Mouse (Mus musculus) kidney, embryonic 15.5 days (tissue): ENCODE measurements at regions not wholly inside any gene's neighbourhood (a gene's known extent, or its start where the extent isn't known, plus 50 kb on each side); places are given as distances from the start of the nearest gene placed in this dataset.

ENCODE experiments used
- ATAC-seq: fragments of 200-750 bp; cut with Nextera tagmentation; replicated peaks from 2 replicates; pipeline ENCODE4 v1.8.0; 2017; ENCODE audit warnings: moderate TSS enrichment; ENCODE audit not compliant: low FRiP score
- H3K27ac ChIP-seq: fragments of 300-500 bp; sonication (generic); 2 replicates; pipeline ENCODE4 v1.5.1; 2015; ENCODE audit warnings: mild to moderate bottlenecking, inconsistent platforms
- H3K27me3 ChIP-seq: fragments of 300-500 bp; sonication (generic); 2 replicates; pipeline ENCODE4 v1.6.1; 2015; ENCODE audit warnings: inconsistent platforms
- H3K36me3 ChIP-seq: fragments of 300-500 bp; sonication (generic); 2 replicates; pipeline ENCODE4 v1.6.1; 2015; ENCODE audit warnings: inconsistent platforms
- H3K4me1 ChIP-seq: fragments of 300-500 bp; sonication (generic); 2 replicates; pipeline ENCODE4 v1.6.1; 2015; ENCODE audit warnings: inconsistent platforms
- H3K4me2 ChIP-seq: fragments of 300-500 bp; sonication (generic); 2 replicates; pipeline ENCODE4 v1.6.1; 2015; ENCODE audit warnings: moderate library complexity, mild to moderate bottlenecking, inconsistent platforms
- H3K4me3 ChIP-seq: fragments of 300-500 bp; sonication (generic); replicated peaks from 2 replicates; pipeline ENCODE4 v1.5.1; 2015; ENCODE audit warnings: mild to moderate bottlenecking, inconsistent platforms
- H3K9ac ChIP-seq: fragments of 300-500 bp; sonication (generic); 2 replicates; pipeline ENCODE4 v1.6.1; 2015; ENCODE audit warnings: mild to moderate bottlenecking, inconsistent platforms
- H3K9me3 ChIP-seq: fragments of 300-500 bp; sonication (generic); replicated peaks from 2 replicates; pipeline ENCODE4 v1.6.1; 2016; ENCODE audit warnings: inconsistent platforms
- WGBS: fragments of 180-500 bp; shearing (Covaris S2); methylation state at CpG from one replicate; pipeline ENCODE4 v1.1.7; 2015; ENCODE audit warnings: mixed read lengths; 5-methylcytosine and 5-hydroxymethylcytosine counted together

- Histone ChIP-seq H3K36me3 (no peaks in the 10 kb centered on the region), H3K4me3 (no peak overlapping the region), H3K4me2 (peak overlapping the region; percentile 25; the same call in 1 of the 2 replicates), H3K9me3 (no peaks in the 10 kb centered on the region), H3K27ac (no peak overlapping the region), H3K27me3 (no peaks in the 10 kb centered on the region), H3K4me1 (0 out of 2 replicates have a peak, but pooled peaks cover 2% of the 10 kb centered on the region), H3K9ac (no peak overlapping the region)
- WGBS, result 29% methylated on average over 9 of the region's 9 CpGs
- no peak for ATAC-seq
Measured at GRCm38 (mm10) chr1:35385430-35385829, 535.7 kb downstream of the Plekhb2 start.

- ATAC-seq, result 0 out of 2 replicates have a peak, but pooled peaks have one; percentile 4
- H3K27me3 ChIP-seq, result no peaks in the 10 kb centered on the region
- H3K4me1 ChIP-seq, result 0 out of 2 replicates have a peak, but pooled peaks cover 2% of the 10 kb centered on the region
- no peak overlapping the region for H3K27ac ChIP-seq
- 33% methylated on average over 6 of the region's 6 CpGs for WGBS
- no peak overlapping the region for H3K4me3 ChIP-seq
- H3K36me3 ChIP-seq, result no peaks in the 10 kb centered on the region
- no peaks in the 10 kb centered on the region for H3K9me3 ChIP-seq
- no peak overlapping the region for H3K9ac ChIP-seq
- no peak overlapping the region for H3K4me2 ChIP-seq
Measured at GRCm38 (mm10) chr1:35388181-35388580, 538.4 kb downstream of the Plekhb2 start.

- 79% methylated on average over 4 of the region's 4 CpGs for WGBS
- Histone ChIP-seq H3K9me3 (no peaks in the 10 kb centered on the region), H3K4me1 (0 out of 2 replicates have a peak, but pooled peaks cover 2% of the 10 kb centered on the region), H3K36me3 (no peaks in the 10 kb centered on the region), H3K4me2 (no peak overlapping the region), H3K27ac (no peak overlapping the region), H3K9ac (no peak overlapping the region), H3K4me3 (no peak overlapping the region), H3K27me3 (no peaks in the 10 kb centered on the region)
- no peak for ATAC-seq
Measured at GRCm38 (mm10) chr1:35390371-35390770, 540.6 kb downstream of the Plekhb2 start.

DNA sequence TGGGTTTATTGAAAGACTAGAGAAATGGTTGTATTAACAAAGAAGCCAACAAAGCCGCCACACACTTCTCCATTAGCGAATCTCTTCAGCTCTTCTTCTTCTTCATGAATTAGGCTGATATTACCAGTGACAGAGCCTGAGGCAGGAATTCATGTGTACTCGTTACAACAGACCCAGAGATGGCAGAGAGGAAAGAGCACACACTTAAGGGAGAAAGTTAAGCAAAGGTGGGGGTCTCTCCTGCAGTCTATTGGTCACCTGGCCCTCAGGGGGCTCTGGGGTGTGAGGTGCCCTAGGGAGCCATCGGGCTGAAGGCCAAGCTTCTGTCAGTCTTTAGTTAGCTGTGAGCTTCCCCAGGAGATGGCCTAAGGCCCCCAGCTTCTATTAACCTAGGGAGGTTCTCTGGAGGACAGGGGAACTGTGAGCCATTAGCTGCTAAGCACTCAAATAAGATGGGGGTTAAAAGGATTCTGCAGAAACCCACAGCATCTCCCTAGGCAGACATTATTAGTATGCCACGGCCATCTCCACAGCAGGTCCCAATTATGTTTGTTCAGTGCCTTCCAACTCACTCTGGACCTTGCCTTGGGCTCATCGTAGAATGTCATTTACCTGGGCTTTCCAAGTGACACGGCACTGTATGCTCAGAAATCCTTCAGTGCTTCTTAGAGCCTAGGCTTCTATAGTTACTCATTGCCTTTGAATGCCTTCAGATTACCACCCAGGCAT is 541.2 kb downstream of the Plekhb2 start:
- no peak overlapping the region for H3K27ac ChIP-seq
- no peak overlapping the region for H3K9ac ChIP-seq
- 0 out of 2 replicates have a peak, but pooled peaks cover 2% of the 10 kb centered on the region for H3K4me1 ChIP-seq
- WGBS, result 85% methylated on average over 7 of the region's 7 CpGs
- H3K4me3 ChIP-seq, result no peak overlapping the region
- no peaks in the 10 kb centered on the region for H3K36me3 ChIP-seq
- no peaks in the 10 kb centered on the region for H3K9me3 ChIP-seq
- H3K27me3 ChIP-seq, result no peaks in the 10 kb centered on the region
- no peak overlapping the region for H3K4me2 ChIP-seq
- ATAC-seq, result no peak

GRCm38 (mm10) chr1:35393550-35394118 is 543.9 kb downstream of the Plekhb2 start:
- H3K36me3 ChIP-seq, result no peaks in the 10 kb centered on the region
- H3K27ac ChIP-seq, result no peak overlapping the region
- H3K27me3 ChIP-seq, result no peaks in the 10 kb centered on the region
- no peaks in the 10 kb centered on the region for H3K4me1 ChIP-seq
- H3K4me2 ChIP-seq, result no peak overlapping the region
- H3K4me3 ChIP-seq, result no peak overlapping the region
- no peak overlapping the region for H3K9ac ChIP-seq
- no peak for ATAC-seq
- H3K9me3 ChIP-seq, result no peaks in the 10 kb centered on the region
- WGBS, result 89% methylated on average over 6 of the region's 6 CpGs

- Histone ChIP-seq H3K9me3 (no peaks in the 10 kb centered on the region), H3K27me3 (no peaks in the 10 kb centered on the region), H3K4me3 (no peak overlapping the region), H3K9ac (no peak overlapping the region), H3K27ac (no peak overlapping the region), H3K4me2 (no peak overlapping the region), H3K36me3 (no peaks in the 10 kb centered on the region), H3K4me1 (no peaks in the 10 kb centered on the region)
- no peak for ATAC-seq
- 77% methylated on average over 11 of the region's 11 CpGs for WGBS
Measured at GRCm38 (mm10) chr1:35400674-35401359, 551.0 kb downstream of the Plekhb2 start.

GRCm38 (mm10) chr1:35402995-35403394 is 553.2 kb downstream of the Plekhb2 start:
- Histone ChIP-seq H3K27ac (no peak overlapping the region), H3K4me3 (no peak overlapping the region), H3K9me3 (no peaks in the 10 kb centered on the region), H3K4me1 (no peaks in the 10 kb centered on the region), H3K4me2 (no peak overlapping the region), H3K27me3 (no peaks in the 10 kb centered on the region), H3K36me3 (no peaks in the 10 kb centered on the region), H3K9ac (no peak overlapping the region)
- 86% methylated on average over 4 of the region's 4 CpGs for WGBS
- no peak for ATAC-seq

DNA sequence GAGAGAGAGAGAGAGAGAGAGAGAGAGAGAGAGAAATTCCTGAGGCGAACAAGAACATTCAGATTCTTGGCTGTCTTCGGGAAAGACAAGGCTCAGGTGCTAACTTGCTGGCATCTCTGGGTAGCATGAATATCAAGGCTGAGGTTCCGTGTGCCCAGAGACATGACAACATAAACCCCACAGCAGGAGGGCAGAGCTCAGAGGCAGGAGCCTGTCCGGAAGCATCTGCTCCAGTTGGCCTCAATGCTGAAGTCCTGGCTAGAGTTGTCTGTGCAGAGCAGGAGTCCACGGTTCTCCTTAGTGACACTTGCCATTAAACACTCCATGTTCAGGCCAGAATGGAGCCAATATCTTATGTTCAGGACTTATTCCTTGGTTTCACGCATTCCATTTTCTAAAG is 555.6 kb downstream of the Plekhb2 start:
- H3K9ac ChIP-seq, result no peak overlapping the region
- no peaks in the 10 kb centered on the region for H3K36me3 ChIP-seq
- no peaks in the 10 kb centered on the region for H3K27me3 ChIP-seq
- no peak for ATAC-seq
- no peak overlapping the region for H3K4me2 ChIP-seq
- no peak overlapping the region for H3K27ac ChIP-seq
- H3K4me3 ChIP-seq, result no peak overlapping the region
- no peaks in the 10 kb centered on the region for H3K9me3 ChIP-seq
- 90% methylated on average over 6 of the region's 6 CpGs for WGBS
- no peaks in the 10 kb centered on the region for H3K4me1 ChIP-seq

GRCm38 (mm10) chr1:35415646-35416045 is 565.9 kb downstream of the Plekhb2 start:
- no peak for ATAC-seq
- H3K27ac ChIP-seq, result no peak overlapping the region
- H3K4me3 ChIP-seq, result no peak overlapping the region
- 52% methylated on average over 1 of the region's 1 CpGs for WGBS
- no peaks in the 10 kb centered on the region for H3K36me3 ChIP-seq
- no peaks in the 10 kb centered on the region for H3K4me1 ChIP-seq
- no peak overlapping the region for H3K9ac ChIP-seq
- no peak overlapping the region for H3K4me2 ChIP-seq
- no peaks in the 10 kb centered on the region for H3K27me3 ChIP-seq
- H3K9me3 ChIP-seq, result no peaks in the 10 kb centered on the region

DNA sequence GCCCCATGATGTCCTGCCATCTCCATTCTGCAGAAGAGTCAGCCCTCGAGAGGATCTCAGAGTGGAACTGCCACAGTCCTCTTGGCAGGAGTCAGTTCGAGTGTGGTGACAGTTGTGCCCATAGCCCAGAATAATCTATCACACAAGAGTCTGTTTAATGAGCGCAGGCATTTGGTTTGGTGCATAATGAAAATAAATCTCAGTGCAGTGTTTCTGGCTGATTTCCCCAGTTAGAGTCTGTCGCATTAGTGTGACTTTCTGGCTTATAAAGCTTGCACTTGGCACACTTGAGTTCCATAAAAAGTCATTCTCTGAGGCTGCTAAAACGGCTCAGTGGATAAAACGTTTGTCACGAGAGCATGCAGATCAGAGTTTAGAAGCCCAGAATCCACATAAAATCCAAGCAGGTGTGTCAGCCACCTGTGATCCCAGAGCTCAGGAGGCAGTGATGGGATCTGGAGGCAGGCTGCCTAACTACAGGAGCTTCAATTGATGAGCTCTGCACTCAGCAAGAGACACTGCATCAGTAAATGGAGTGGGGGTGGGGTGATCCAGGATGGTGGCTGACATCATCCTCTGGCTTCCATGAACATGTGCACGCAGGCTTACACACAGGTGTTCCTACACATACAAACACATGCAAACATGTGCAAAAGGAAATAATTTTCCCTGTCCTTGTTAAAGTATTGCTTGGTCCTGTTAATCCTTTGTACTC is 578.5 kb downstream of the Plekhb2 start:
- Histone ChIP-seq H3K4me1 (no peaks in the 10 kb centered on the region), H3K4me2 (no peak overlapping the region), H3K4me3 (no peak overlapping the region), H3K27ac (no peak overlapping the region), H3K27me3 (no peaks in the 10 kb centered on the region), H3K9ac (no peak overlapping the region), H3K9me3 (0 out of 2 replicates have a peak, but pooled peaks cover 3% of the 10 kb centered on the region), H3K36me3 (no peaks in the 10 kb centered on the region)
- ATAC-seq, result no peak
- 78% methylated on average over 8 of the region's 8 CpGs for WGBS

GRCm38 (mm10) chr1:35429471-35429870 is 579.7 kb downstream of the Plekhb2 start:
- no peaks in the 10 kb centered on the region for H3K4me1 ChIP-seq
- no peaks in the 10 kb centered on the region for H3K27me3 ChIP-seq
- no peak overlapping the region for H3K9ac ChIP-seq
- WGBS, result 89% methylated on average over 1 of the region's 1 CpGs
- no peaks in the 10 kb centered on the region for H3K36me3 ChIP-seq
- no peak for ATAC-seq
- no peak overlapping the region for H3K27ac ChIP-seq
- H3K4me2 ChIP-seq, result no peak overlapping the region
- no peak overlapping the region for H3K4me3 ChIP-seq
- H3K9me3 ChIP-seq, result 0 out of 2 replicates have a peak, but pooled peaks cover 3% of the 10 kb centered on the region

DNA sequence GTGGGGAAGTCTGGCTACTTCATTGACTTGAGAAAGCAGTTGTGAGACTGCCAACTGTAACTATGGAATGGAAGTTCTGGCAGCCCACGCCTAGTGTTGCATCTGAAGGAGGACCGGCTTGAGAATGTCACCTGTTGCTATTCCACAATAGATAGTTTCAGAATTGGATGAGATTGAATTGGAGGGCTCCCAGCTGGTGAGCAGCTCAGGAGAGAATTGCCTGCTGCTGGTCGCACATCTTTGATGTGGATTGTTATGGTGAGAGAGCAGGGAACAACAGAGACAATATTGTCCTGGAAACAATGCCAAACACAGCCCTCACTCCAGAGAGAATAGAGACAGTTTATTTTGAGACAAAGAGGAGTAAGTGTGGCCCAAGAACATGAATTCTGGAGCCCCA is 585.9 kb downstream of the Plekhb2 start:
- WGBS, result 80% methylated on average over 3 of the region's 3 CpGs
- H3K4me2 ChIP-seq, result no peak overlapping the region
- no peak overlapping the region for H3K4me3 ChIP-seq
- H3K36me3 ChIP-seq, result no peaks in the 10 kb centered on the region
- no peak for ATAC-seq
- H3K9me3 ChIP-seq, result 0 out of 2 replicates have a peak, but pooled peaks cover 2% of the 10 kb centered on the region
- H3K9ac ChIP-seq, result no peak overlapping the region
- H3K27ac ChIP-seq, result no peak overlapping the region
- no peaks in the 10 kb centered on the region for H3K27me3 ChIP-seq
- no peaks in the 10 kb centered on the region for H3K4me1 ChIP-seq
